Mouse (Mus musculus) myocyte (in vitro differentiated cells): Measurements from ENCODE around the gene Pax2.

ENCODE experiments used
- CEBPB ChIP-seq: IDR thresholded peaks from 2 replicates; pipeline ENCODE4 v1.6.1; 2011; ENCODE audit warnings: mild to moderate bottlenecking, moderate library complexity; ENCODE audit not compliant: poor library complexity, insufficient read depth, severe bottlenecking
- E2F4 ChIP-seq: IDR thresholded peaks from one replicate; pipeline ENCODE4 v1.6.1; 2011; ENCODE audit warnings: mild to moderate bottlenecking, control low read depth, moderate library complexity; ENCODE audit not compliant: insufficient read depth
- MAX ChIP-seq: IDR thresholded peaks from one replicate; pipeline ENCODE4 v1.6.1; 2011; ENCODE audit warnings: low read depth, mild to moderate bottlenecking, control low read depth
- POLR2A ChIP-seq: IDR thresholded peaks from one replicate; pipeline ENCODE4 v1.6.1; 2011; ENCODE audit warnings: low read depth, mild to moderate bottlenecking, control low read depth, moderate library complexity; ENCODE audit not compliant: insufficient read length
- REST ChIP-seq: IDR thresholded peaks from one replicate; pipeline ENCODE4 v1.6.1; 2011; ENCODE audit warnings: mild to moderate bottlenecking, control low read depth, moderate library complexity; ENCODE audit not compliant: insufficient read depth, insufficient read length
- SRF ChIP-seq: IDR thresholded peaks from one replicate; pipeline ENCODE4 v1.6.1; 2011; ENCODE audit warnings: low read depth; ENCODE audit not compliant: control insufficient read depth, insufficient read length
- TCF12 ChIP-seq: IDR thresholded peaks from one replicate; pipeline ENCODE4 v1.6.1; 2011; ENCODE audit warnings: mild to moderate bottlenecking, control low read depth; ENCODE audit not compliant: poor library complexity, insufficient read depth, severe bottlenecking
- USF1 ChIP-seq: IDR thresholded peaks from one replicate; pipeline ENCODE4 v1.6.1; 2011; ENCODE audit warnings: low read depth, mild to moderate bottlenecking, control low read depth, moderate library complexity

DNA sequence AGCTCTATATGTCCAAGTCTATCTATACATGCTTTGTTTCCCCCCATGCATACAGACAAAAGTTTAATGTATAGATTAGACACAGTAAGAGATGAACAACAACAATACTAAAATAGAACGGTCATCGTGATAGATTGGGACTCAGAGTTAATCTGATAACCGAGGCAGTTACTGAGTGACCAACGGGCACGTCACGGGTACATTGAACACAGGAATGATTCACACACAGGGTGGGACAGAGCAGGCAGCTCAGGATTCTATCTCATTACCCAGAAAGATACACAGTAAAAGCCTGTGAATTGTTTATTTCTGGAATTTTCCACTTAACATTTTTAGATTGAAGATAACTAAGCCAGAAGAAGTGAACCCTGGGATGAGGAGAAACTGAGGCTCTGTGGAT lies 42.9 kb downstream of the Pax2 start:
- no peak for TF ChIP-seq POLR2A
- no peak for TF ChIP-seq SRF
- no peak for TF ChIP-seq MAX
- TF ChIP-seq REST = no peak
- TF ChIP-seq USF1 = no peak
- TF ChIP-seq CEBPB = no peak
- TF ChIP-seq TCF12 = no peak
- TF ChIP-seq E2F4 = no peak
